Mouse (Mus musculus): ENCODE data around the gene Cracr2a. TPM values are rescaled to one million over a fixed set of nuclear protein-coding genes. Genes with fewer than 3 reads are reported as not detected.
A peak's percentile ranks its signal among the peaks of the same experiment; 100 is the strongest.

Gene Cracr2a
- polyA plus RNA-seq, 1 experiment from 2014 or later, result 2.8 TPM

DNA sequence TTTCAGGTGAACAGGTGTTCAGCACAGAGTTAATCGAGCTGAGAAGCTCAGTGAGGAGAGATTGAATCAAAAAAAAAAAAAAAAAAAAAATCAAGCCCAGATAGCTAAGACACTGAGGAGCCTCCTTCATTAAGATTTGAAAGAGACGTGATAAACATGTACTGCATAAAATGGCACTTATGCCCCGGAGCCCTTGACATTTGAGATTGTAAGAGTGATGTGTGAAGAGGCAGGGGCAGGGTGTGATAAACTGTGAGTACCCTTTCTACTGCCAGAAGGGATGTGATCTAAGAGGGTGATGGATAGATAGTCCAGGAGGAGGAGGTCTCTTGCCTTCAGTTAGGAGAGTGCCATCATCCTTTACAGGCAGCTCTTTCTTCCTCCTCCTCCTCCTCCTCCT is 30.9 kb upstream of the Cracr2a start:
- DNase-seq (no peak), ATAC-seq (ENCODE audit: insufficient read depth) (no peak)

DNA sequence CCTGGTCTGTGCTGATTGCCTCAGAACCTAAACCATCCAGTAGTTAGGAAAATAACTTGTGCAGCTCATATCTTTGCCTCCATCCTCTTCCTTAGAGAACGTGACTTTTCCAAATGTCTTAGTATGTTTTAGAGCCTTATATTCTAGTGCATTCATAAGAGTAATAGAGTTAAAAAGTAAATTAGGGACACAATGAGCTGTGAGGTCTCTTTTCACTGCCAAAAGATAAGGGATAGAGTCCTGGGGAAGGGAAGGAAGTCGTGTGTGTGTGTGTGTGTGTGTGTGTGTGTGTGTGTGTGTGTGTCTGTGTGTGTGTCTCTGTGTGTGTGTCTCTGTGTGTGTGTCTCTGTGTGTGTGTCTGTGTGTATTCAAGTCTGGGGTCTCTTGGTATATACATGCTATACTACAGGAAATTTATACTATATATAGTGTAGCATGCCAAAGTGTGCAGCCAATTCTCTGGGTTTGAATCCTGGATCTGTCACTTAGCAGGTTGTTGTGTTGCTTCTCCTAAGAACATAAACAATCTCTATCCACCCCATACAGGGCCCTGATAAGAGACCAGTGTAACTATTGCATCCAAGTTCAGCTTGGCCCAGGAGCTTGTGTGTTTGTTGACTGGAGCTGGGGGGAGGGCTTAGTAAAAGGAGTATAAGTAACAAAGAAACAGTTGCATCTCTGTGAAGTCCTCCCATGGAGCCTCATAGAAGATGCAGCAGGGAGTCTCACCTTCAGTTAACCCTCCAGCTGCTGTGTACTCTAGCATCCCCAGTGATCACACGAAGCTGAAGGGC is 29.5 kb upstream of the Cracr2a start:
- no peaks in the 10 kb centered on the region for H3K36me3 ChIP-seq (ENCODE audit: insufficient read depth)
- ATAC-seq (ENCODE audit: insufficient read depth) (peak; percentile 70), DNase-seq (peak; percentile 81)
- no peak for TF ChIP-seq CTCF (IDR thresholded peaks at IDR 0.05; ENCODE audit: low read depth)
- H3K9me3 ChIP-seq (ENCODE audit: low read depth, low read length), result no peaks in the 10 kb centered on the region
- H3K27me3 ChIP-seq (ENCODE audit: insufficient read depth, low read length), result no peaks in the 10 kb centered on the region
- 0 out of 2 replicates have a peak, but pooled peaks cover 2% of the 10 kb centered on the region for H3K4me1 ChIP-seq (ENCODE audit: insufficient read depth)
- 27% methylated on average over 3 of the region's 3 CpGs for WGBS
- H3K27ac ChIP-seq (ENCODE audit: low read depth), result peak overlapping the region; percentile 77; the same call in 1 of the 2 replicates
- H3K4me2 ChIP-seq, result no peak overlapping the region
- no peak overlapping the region for H3K4me3 ChIP-seq (ENCODE audit: low read depth, low read length)
- no peak overlapping the region for H3K9ac ChIP-seq

More for the DNA sequence above, 30.9 kb upstream of the Cracr2a start:
- no peaks in the 10 kb centered on the region for H3K36me3 ChIP-seq (ENCODE audit: insufficient read depth)
- H3K9me3 ChIP-seq (ENCODE audit: low read depth, low read length), result no peaks in the 10 kb centered on the region
- H3K4me1 ChIP-seq (ENCODE audit: insufficient read depth), result 0 out of 2 replicates have a peak, but pooled peaks cover 2% of the 10 kb centered on the region
- H3K27ac ChIP-seq (ENCODE audit: low read depth), result no peak overlapping the region; the same call in 1 of the 2 replicates
- TF ChIP-seq CTCF (IDR thresholded peaks at IDR 0.05; ENCODE audit: low read depth), result no peak
- H3K4me3 ChIP-seq (ENCODE audit: low read depth, low read length), result no peak overlapping the region
- no peak overlapping the region for H3K4me2 ChIP-seq
- no peak overlapping the region for H3K9ac ChIP-seq
- 19% methylated on average over 3 of the region's 3 CpGs for WGBS
- no peaks in the 10 kb centered on the region for H3K27me3 ChIP-seq (ENCODE audit: insufficient read depth, low read length)

DNA sequence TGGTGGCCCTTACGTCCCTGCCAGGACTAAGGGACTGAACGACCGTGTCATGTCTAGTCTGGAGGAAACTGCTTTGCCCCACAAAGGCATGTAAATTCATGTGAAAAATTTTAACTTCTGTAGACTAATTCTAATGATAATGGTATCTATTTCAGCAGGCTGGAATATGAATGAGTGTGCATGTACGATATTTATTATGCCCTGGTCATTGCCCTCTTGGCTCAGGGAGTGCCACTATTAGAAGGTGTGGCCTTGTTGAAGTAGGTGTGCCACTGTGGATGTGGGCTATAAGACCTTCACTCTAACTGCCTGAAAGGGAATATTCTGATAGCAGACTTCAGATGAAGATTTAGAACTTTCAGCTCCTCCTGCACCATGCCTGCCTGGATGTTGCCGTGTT is 28.8 kb upstream of the Cracr2a start:
- H3K4me2 ChIP-seq, result no peak overlapping the region
- no peak for TF ChIP-seq CTCF (IDR thresholded peaks at IDR 0.05; ENCODE audit: low read depth)
- DNase-seq (no peak), ATAC-seq (ENCODE audit: insufficient read depth) (no peak)
- peak overlapping the region; percentile 1; the same call in 1 of the 2 replicates for H3K27ac ChIP-seq (ENCODE audit: low read depth)
- 84% methylated on average over 5 of the region's 5 CpGs for WGBS
- no peak overlapping the region for H3K4me3 ChIP-seq (ENCODE audit: low read depth, low read length)
- no peak overlapping the region for H3K9ac ChIP-seq
- 0 out of 2 replicates have a peak, but pooled peaks cover 2% of the 10 kb centered on the region for H3K4me1 ChIP-seq (ENCODE audit: insufficient read depth)
- H3K27me3 ChIP-seq (ENCODE audit: insufficient read depth, low read length), result no peaks in the 10 kb centered on the region
- no peaks in the 10 kb centered on the region for H3K9me3 ChIP-seq (ENCODE audit: low read depth, low read length)
- H3K36me3 ChIP-seq (ENCODE audit: insufficient read depth), result no peaks in the 10 kb centered on the region

DNA sequence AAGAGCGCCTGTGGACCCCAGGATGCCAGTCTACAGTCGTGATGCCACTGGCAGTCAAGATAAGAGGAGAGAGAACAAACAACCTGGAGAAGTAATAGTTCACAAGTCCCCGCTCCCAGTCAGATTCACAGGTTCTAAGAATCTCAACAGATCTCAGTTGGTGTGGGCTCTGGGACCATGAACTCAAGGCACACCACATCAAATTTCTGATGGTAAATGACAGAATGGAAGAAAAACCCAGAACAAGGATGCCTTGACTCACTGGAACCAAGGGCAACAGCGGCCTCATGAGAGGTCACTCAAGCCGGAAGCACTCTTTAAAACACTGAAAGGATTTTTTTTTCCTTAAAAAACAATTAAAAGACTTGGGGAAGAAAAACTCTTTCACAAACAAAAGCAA is 27.4 kb upstream of the Cracr2a start:
- H3K4me2 ChIP-seq, result no peak overlapping the region
- no peak overlapping the region for H3K27ac ChIP-seq (ENCODE audit: low read depth)
- WGBS, result 66% methylated on average over 5 of the region's 5 CpGs
- no peak for DNase-seq
- H3K9me3 ChIP-seq (ENCODE audit: low read depth, low read length), result no peaks in the 10 kb centered on the region
- no peak for TF ChIP-seq CTCF (IDR thresholded peaks at IDR 0.05; ENCODE audit: low read depth)
- ATAC-seq (ENCODE audit: insufficient read depth), result no peak
- no peak overlapping the region for H3K4me3 ChIP-seq (ENCODE audit: low read depth, low read length)
- no peak overlapping the region for H3K9ac ChIP-seq
- H3K36me3 ChIP-seq (ENCODE audit: insufficient read depth), result no peaks in the 10 kb centered on the region
- no peaks in the 10 kb centered on the region for H3K27me3 ChIP-seq (ENCODE audit: insufficient read depth, low read length)
- 0 out of 2 replicates have a peak, but pooled peaks cover 2% of the 10 kb centered on the region for H3K4me1 ChIP-seq (ENCODE audit: insufficient read depth)

DNA sequence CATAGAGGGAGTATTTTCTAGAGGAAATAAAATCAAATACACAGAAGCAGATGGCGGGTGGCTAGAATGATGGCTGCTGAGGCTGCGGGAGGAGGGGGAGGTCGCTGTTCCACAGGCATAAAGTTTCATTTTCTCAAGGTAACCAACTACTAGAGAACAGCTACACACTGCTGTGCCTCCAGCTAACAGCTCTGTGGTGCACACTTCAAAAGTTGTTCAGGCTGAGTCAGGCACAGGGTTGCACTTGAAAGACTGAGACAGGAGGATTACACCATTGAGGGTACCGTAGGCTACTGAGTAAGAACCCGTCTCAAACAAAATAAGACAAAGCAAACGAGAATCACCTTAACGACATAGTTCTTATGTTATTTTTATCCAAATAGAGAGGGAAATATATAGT is 24.1 kb upstream of the Cracr2a start:
- Histone ChIP-seq H3K27ac (ENCODE audit: low read depth) (no peak overlapping the region), H3K27me3 (ENCODE audit: insufficient read depth, low read length) (no peaks in the 10 kb centered on the region), H3K36me3 (ENCODE audit: insufficient read depth) (no peaks in the 10 kb centered on the region), H3K9me3 (ENCODE audit: low read depth, low read length) (no peaks in the 10 kb centered on the region), H3K9ac (no peak overlapping the region), H3K4me2 (no peak overlapping the region), H3K4me3 (ENCODE audit: low read depth, low read length) (no peak overlapping the region), H3K4me1 (ENCODE audit: insufficient read depth) (peaks cover 4% of the 10 kb centered on the region; the same call in 1 of the 2 replicates)
- TF ChIP-seq CTCF (IDR thresholded peaks at IDR 0.05; ENCODE audit: low read depth), result no peak
- ATAC-seq (ENCODE audit: insufficient read depth) (no peak), DNase-seq (no peak)
- 60% methylated on average over 7 of the region's 7 CpGs for WGBS

DNA sequence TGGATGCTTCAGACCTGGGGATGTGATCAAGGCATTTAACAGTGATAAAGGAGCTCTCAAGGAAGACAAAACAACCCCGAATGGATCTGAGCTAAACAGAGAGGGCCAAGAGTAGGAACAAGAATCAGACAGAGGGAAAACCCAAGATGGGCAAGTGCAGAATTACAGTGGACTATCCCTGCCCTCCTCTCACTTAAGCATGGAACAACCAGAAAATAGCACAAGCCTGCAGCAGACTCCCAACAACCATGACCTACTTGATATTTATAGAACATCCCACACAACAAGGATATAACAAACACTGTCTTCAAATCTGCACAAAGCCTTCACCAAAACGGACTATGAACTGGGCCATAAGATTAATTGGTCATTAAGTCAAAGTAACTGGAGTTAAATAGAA is 23.0 kb upstream of the Cracr2a start:
- H3K9me3 ChIP-seq (ENCODE audit: low read depth, low read length), result no peaks in the 10 kb centered on the region
- ATAC-seq (ENCODE audit: insufficient read depth), result no peak
- peaks cover 4% of the 10 kb centered on the region; the same call in 1 of the 2 replicates for H3K4me1 ChIP-seq (ENCODE audit: insufficient read depth)
- WGBS, result 57% methylated on average over 2 of the region's 2 CpGs
- no peak overlapping the region for H3K4me3 ChIP-seq (ENCODE audit: low read depth, low read length)
- H3K27ac ChIP-seq (ENCODE audit: low read depth), result no peak overlapping the region
- no peak for DNase-seq
- H3K27me3 ChIP-seq (ENCODE audit: insufficient read depth, low read length), result no peaks in the 10 kb centered on the region
- H3K9ac ChIP-seq, result no peak overlapping the region
- H3K36me3 ChIP-seq (ENCODE audit: insufficient read depth), result no peaks in the 10 kb centered on the region
- TF ChIP-seq CTCF (IDR thresholded peaks at IDR 0.05; ENCODE audit: low read depth), result no peak
- H3K4me2 ChIP-seq, result no peak overlapping the region

DNA sequence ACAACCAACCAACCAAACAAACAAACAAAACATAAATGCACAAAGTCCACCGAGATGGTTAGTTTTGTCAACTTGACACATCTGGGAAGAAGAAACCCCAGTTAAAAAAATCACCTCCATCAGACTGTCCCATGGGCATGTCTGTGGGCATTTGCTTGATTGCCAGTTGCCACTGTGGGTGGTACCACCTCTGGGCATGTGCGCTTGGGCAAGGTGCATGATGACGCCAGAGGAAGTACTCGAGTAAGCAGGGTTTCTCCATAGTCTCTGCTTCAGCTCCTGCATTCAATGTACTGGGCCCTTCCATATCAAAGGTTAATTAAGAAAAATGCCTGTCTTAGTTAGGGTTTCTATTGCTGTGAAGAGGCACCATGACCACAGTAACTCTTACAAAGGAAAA is 21.9 kb upstream of the Cracr2a start:
- TF ChIP-seq CTCF (IDR thresholded peaks at IDR 0.05; ENCODE audit: low read depth), result no peak
- no peak overlapping the region for H3K4me2 ChIP-seq
- 85% methylated on average over 4 of the region's 4 CpGs for whole genome bisulfite sequencing

More for the DNA sequence above, 21.9 kb upstream of the Cracr2a start:
- Histone ChIP-seq H3K4me1 (ENCODE audit: insufficient read depth) (peaks cover 4% of the 10 kb centered on the region; the same call in 1 of the 2 replicates), H3K27me3 (ENCODE audit: insufficient read depth, low read length) (no peaks in the 10 kb centered on the region), H3K4me3 (ENCODE audit: low read depth, low read length) (no peak overlapping the region), H3K27ac (ENCODE audit: low read depth) (no peak overlapping the region), H3K9ac (no peak overlapping the region), H3K36me3 (ENCODE audit: insufficient read depth) (no peaks in the 10 kb centered on the region), H3K9me3 (ENCODE audit: low read depth, low read length) (no peaks in the 10 kb centered on the region)
- ATAC-seq (ENCODE audit: insufficient read depth) (no peak), DNase-seq (no peak)

Measured in lung, embryonic 14.5 days (tissue).